Mouse (Mus musculus) olfactory bulb, adult 2 months (tissue): ENCODE measurements around the gene Gsk3b.

Source experiments
- CTCF ChIP-seq: fragments of 200-500 bp; IDR thresholded peaks from 2 replicates; pipeline ENCODE4 v1.5.1; 2012; ENCODE audit warnings: low read depth, mild to moderate bottlenecking, low read length, moderate library complexity; ENCODE audit not compliant: insufficient read depth
- POLR2A ChIP-seq: fragments of 200-500 bp; IDR thresholded peaks from 2 replicates; pipeline ENCODE4 v1.6.1; 2012; ENCODE audit warnings: mild to moderate bottlenecking, low read depth, low read length, moderate library complexity; ENCODE audit not compliant: insufficient read depth

- TF ChIP-seq POLR2A, result no peak
- TF ChIP-seq CTCF, result no peak
These were observed 101.7 kb downstream of the Gsk3b start for GRCm38 (mm10) chr16:38190531-38190930.
